Mouse (Mus musculus): ENCODE measurements at regions not wholly inside any gene's neighbourhood (a gene's known extent, or its start where the extent isn't known, plus 50 kb on each side); places are given as distances from the start of the nearest gene placed in this dataset.

DNA sequence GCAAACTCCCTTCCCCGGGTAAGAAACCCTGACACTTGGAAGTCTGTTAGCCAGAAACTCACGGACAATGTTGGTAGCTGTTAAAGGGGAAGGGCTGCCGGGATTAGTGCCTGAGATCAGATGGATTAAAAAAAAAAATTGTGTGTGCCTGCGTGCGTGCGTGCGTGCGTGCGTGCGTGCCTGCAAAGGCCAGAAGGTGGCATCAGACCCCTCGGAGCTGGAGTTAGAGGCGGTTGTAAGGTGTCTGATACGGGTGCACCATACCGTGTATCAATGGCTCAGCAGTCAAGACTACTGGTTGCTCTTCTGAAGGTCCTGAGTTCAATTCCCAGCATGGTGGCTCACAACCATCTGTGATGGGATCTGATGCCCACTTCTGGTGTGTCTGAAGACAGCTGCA, 59.0 kb upstream of the Ccdc167 start:
- no peak for ATAC-seq (replicated peaks; ENCODE audit: low FRiP score, poor library complexity, severe bottlenecking)

DNA sequence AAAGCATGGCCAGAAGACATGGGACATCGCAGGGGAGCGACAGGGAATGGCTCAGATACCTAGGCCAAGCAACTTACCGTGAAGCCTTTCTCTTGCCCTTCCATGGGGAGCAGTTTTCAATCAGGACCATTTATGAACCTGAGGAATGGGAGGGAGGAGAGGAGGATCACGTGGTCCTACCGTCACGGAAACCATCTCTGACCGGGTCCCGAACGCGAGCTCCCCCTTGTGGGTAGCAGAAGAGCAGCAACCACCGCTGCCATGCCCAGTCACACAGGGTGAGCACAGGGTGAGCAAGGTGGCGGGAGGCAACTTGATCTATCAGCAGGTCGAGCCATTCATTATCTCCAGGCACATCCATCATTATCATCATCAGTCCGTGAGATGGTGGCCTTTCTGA, 56.5 kb upstream of the Ccdc167 start:
- peak; percentile 66 for ATAC-seq (replicated peaks; ENCODE audit: low FRiP score, poor library complexity, severe bottlenecking)

DNA sequence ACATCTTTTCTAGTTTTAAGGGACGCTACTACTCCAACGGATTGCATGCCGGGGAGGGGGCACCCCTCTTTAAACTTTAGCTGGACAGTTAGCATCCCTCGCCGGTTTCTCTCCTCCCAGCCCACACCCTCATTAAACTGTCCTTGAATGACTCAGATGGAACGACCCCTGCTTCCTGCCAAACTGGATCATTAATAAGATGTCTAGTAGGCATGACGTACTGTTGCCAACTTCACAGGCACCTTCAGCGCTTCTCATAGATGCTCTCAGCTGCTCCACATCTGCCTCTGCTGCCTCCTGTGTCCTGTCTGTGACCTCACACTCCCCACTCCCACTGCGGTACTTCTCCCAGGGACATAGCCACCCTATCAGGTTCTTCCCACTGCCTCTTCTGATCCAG, 54.1 kb upstream of the Ccdc167 start:
- ATAC-seq (replicated peaks; ENCODE audit: low FRiP score, poor library complexity, severe bottlenecking) = no peak

DNA sequence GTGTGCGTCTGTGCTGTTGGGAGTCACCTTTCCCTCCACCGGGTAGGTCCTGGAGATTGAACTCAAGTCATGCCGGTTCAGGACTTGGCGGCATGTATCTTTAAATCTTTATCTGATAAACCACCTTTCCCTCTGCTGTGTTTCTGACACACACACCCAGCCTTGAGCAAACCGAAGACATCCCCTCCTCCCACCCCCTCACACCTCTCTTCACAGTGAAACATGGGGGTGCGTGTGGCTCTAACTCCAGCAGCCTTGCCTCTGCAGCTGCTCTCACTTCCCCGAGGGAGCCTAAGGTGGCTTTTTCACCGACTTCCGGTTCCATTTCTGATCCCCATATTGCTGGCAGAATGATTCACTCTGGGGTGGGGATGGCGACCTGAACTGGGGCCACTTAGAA, 52.8 kb upstream of the Ccdc167 start:
- ATAC-seq (replicated peaks; ENCODE audit: low FRiP score, poor library complexity, severe bottlenecking) = no peak

DNA sequence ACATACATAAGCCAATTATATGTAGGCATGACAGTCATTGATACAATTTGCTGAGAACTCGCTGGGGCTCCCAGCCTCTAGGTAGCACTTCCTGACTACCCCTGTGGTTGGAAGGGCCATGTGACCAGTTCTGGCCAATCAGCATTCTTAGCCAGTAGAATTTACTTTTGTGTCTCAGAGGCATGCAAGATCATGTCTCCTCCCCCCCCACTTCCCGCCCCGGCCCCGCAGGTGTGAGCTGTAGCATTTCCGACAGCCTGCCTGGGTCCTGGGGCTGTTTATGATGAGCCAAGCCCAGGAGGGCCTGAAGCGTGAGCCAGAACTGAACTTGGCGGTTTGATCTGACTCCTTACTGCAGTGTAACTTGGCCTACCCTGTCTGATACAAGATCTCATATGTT, 52.3 kb upstream of the Ccdc167 start:
- no peak for ATAC-seq (replicated peaks; ENCODE audit: low FRiP score, poor library complexity, severe bottlenecking)

DNA sequence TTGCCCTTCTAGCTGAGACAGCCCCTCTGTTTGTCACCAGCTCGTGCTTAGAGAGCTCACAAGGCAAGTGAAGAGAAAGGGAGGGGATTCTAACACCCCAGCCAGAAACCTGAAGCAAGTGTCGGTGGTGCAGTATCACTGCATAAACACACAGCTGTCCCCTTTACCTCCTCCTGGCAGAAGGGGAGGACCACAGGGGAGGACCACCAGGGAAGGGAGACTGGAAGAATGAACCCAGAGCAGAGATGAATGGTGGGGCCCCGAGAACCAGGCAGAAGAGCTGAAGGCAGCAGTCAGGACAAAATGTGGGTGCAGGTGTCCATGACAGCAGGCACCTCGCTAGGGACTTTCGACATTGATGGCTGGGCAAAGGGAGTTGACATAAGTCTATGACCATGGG, 51.8 kb upstream of the Ccdc167 start:
- ATAC-seq (replicated peaks; ENCODE audit: low FRiP score, poor library complexity, severe bottlenecking) = no peak
